Mouse (Mus musculus) left cerebral cortex, postnatal 14 days (tissue): ENCODE data around the gene Mdh1b. TPM values are rescaled to one million over a fixed set of nuclear protein-coding genes. Genes with fewer than 3 reads are reported as not detected.

Source experiments
- DNase-seq, 2 experiments: peaks; one replicate each; pipeline ENCODE4 v3.0.0; 2021 to 2022; ENCODE audit warnings: low spot score in 2 of 2, mixed read lengths in 1 of 2
- intact Hi-C: fragments of 180-260 bp; cut with DNase I; formaldehyde crosslinking; loops from one replicate; pipeline ENCODE4 v1.15.1; 2025
- total RNA-seq, 2 experiments: library from RNA; stranded (reverse); gene quantifications; 2 replicates each; pipeline ENCODE4 v1.2.3; 2021

The Mdh1b gene
- total RNA-seq, 2 experiments from 2014 or later = 0.57 to 0.66 TPM

GRCm38 (mm10) chr1:63667201-63667948 lies 62.7 kb downstream of the Mdh1b start:
- intact Hi-C loops = no loop called here
- no peak for DNase-seq

GRCm38 (mm10) chr1:63666089-63666488 lies 64.0 kb downstream of the Mdh1b start:
- DNase-seq = no peak
- intact Hi-C loops = no loop called here

- DNase-seq = peak; percentile 60 to 61
- intact Hi-C loops = loop anchor here (5.0 kb wide), 3 partner anchors 958 to 1353 kb away; partner anchors contain the start of gene Mettl21a
Measured at GRCm38 (mm10) chr1:63659591-63659990, 70.5 kb downstream of the Mdh1b start.

- intact Hi-C loops = loop anchor here (5.0 kb wide), 3 partner anchors 959 to 1354 kb away; partner anchors contain the start of gene Mettl21a
- peak; percentile 73 to 78 for DNase-seq
Measured at GRCm38 (mm10) chr1:63658016-63658415, 72.1 kb downstream of the Mdh1b start.

Other genes starting within 250 kb of the Mdh1b start
- not detected for gene Gm39653, start 114.3 kb downstream of the Mdh1b start, total RNA-seq
- not detected for gene Dytn, start 43.4 kb downstream of the Mdh1b start, total RNA-seq
- gene Fastkd2, start 296 bp upstream of the Mdh1b start, total RNA-seq = 10 to 100 TPM; 12.3 to 18.5 TPM
- gene 4933402D24Rik, start 38.9 kb upstream of the Mdh1b start, total RNA-seq = under 1 TPM; 0.26 to 0.32 TPM